Comparison of ENCODE assay signal across 14 mouse cellular contexts in the genomic region with DNA sequence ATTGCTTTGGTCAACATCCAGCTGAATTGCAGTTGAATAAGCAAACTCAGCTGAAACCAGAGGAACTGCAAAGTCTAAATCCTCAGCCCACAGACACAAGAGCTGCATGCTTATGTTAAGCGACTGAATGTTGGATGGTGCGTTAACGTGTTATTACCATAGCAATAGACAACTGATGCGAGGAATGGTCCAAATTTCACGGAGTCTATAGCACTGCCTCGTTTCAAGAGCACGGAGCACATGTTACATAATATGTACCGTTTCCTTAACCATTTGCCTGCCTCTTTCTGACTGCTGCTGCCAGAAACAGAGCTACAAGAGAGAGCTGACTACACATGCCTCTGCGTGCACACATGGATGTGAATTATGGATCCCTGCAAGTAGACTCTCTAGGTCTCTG.
DNase-seq lines count a peak whose midpoint lies in the region; ATAC-seq and TF ChIP-seq lines count a peak whose summit lies in the region.
"Had no signal": no experiment of that assay in that cellular context is flagged by ENCODE, and none has a peak within 500 bp of the region (broad histone marks: within the 10 kb centered on the region; RNA-seq: fewer than 3 reads in every experiment).

No protein-coding gene starts in this region.

- WGBS in forebrain, embryonic 13.5 days: 76% methylated on average over 9 of the region's 9 CpGs
- WGBS in forebrain, embryonic 11.5 days: 87% methylated on average over 9 of the region's 9 CpGs
- 59% methylated on average over 9 of the region's 9 CpGs for WGBS in liver, adult 2 months
- WGBS in liver, embryonic 12.5 days (ENCODE audit: insufficient replicate concordance): 69% methylated on average over 9 of the region's 9 CpGs

- DNase-seq in forebrain, embryonic 11.5 days (ENCODE audit: low spot score): no peak
- peak; percentile 6 for DNase-seq in liver, adult 2 months (ENCODE audit: extremely low read depth, low read depth, low spot score)
- DNase-seq in right cerebral cortex, postnatal 10 days (ENCODE audit: low spot score in 2 of 2): peak; percentile 49 to 80
- DNase-seq in cerebellum, adult 18-20 months: no peak
- no peak for DNase-seq in urinary bladder, adult 2 months (ENCODE audit: low spot score)
- DNase-seq: cerebellum, adult 9-10 months; lung, postnatal 36 days had no signal

- TF ChIP-seq POLR2A in liver, adult 2 months (IDR thresholded peaks at IDR 0.05; ENCODE audit: extremely low read depth, insufficient read depth, low read length): no peak

- H3K4me1 ChIP-seq in forebrain, embryonic 13.5 days: peaks cover 18% of the 10 kb centered on the region
- H3K4me1 ChIP-seq in forebrain, embryonic 11.5 days (replicated peaks; ENCODE audit: control insufficient read depth, insufficient read depth, low read length): peaks cover 8% of the 10 kb centered on the region
- H3K4me1 ChIP-seq in liver, adult 2 months (ENCODE audit: control insufficient read depth, insufficient read depth, low read length): no peaks in the 10 kb centered on the region
- no peaks in the 10 kb centered on the region for H3K4me1 ChIP-seq in liver, embryonic 12.5 days
- H3K4me1 ChIP-seq: liver, embryonic 15.5 days had no signal

- peaks cover 25% of the 10 kb centered on the region for H3K27me3 ChIP-seq in forebrain, embryonic 13.5 days
- peaks cover 14% of the 10 kb centered on the region for H3K27me3 ChIP-seq in forebrain, embryonic 11.5 days (ENCODE audit: control insufficient read depth, insufficient read depth, low read length)
- no peaks in the 10 kb centered on the region for H3K27me3 ChIP-seq in liver, adult 2 months (ENCODE audit: control insufficient read depth, insufficient read depth, low read length)
- no peaks in the 10 kb centered on the region for H3K27me3 ChIP-seq in liver, embryonic 12.5 days (replicated peaks)
- H3K27me3 ChIP-seq: liver, embryonic 15.5 days had no signal

- H3K9ac ChIP-seq in forebrain, embryonic 13.5 days: no peak overlapping the region
- no peak overlapping the region for H3K9ac ChIP-seq in forebrain, embryonic 11.5 days (ENCODE audit: low read length)
- H3K9ac ChIP-seq in liver, adult 2 months (ENCODE audit: low read depth, low read length): no peak overlapping the region
- no peak overlapping the region for H3K9ac ChIP-seq in liver, embryonic 12.5 days
- H3K9ac ChIP-seq: liver, embryonic 15.5 days; midbrain, embryonic 12.5 days had no signal

- no peaks in the 10 kb centered on the region for H3K36me3 ChIP-seq in forebrain, embryonic 13.5 days (ENCODE audit: poor library complexity, severe bottlenecking)
- H3K36me3 ChIP-seq in forebrain, embryonic 11.5 days (ENCODE audit: control insufficient read depth, insufficient read depth, low read length): no peaks in the 10 kb centered on the region
- no peaks in the 10 kb centered on the region for H3K36me3 ChIP-seq in liver, adult 2 months (ENCODE audit: control insufficient read depth, insufficient read depth, low read length)
- no peaks in the 10 kb centered on the region for H3K36me3 ChIP-seq in liver, embryonic 12.5 days
- H3K36me3 ChIP-seq: liver, embryonic 15.5 days; midbrain, embryonic 12.5 days had no signal

- peak; percentile 71; the same call in 1 of the 2 replicates for ATAC-seq in forebrain, embryonic 13.5 days
- no peak for ATAC-seq in forebrain, embryonic 11.5 days (replicated peaks; ENCODE audit: low FRiP score)
- ATAC-seq in liver, embryonic 12.5 days: no peak
- peak; percentile 50 for ATAC-seq in granulocyte monocyte progenitor cell, adult 5-6 weeks (replicated peaks; ENCODE audit: poor library complexity, severe bottlenecking)
- ATAC-seq: hindbrain, embryonic 16.5 days had no signal

- H3K27ac ChIP-seq in forebrain, embryonic 13.5 days: no peak overlapping the region
- H3K27ac ChIP-seq in forebrain, embryonic 11.5 days (ENCODE audit: low read depth, low read length): no peak overlapping the region
- H3K27ac ChIP-seq in liver, adult 2 months (replicated peaks; ENCODE audit: insufficient read depth, low read depth, low read length): no peak overlapping the region
- no peak overlapping the region for H3K27ac ChIP-seq in liver, embryonic 12.5 days
- H3K27ac ChIP-seq: liver, embryonic 15.5 days; midbrain, embryonic 12.5 days had no signal

- H3K9me3 ChIP-seq in forebrain, embryonic 13.5 days (replicated peaks): no peaks in the 10 kb centered on the region
- no peaks in the 10 kb centered on the region for H3K9me3 ChIP-seq in forebrain, embryonic 11.5 days (ENCODE audit: control insufficient read depth, low read length)
- no peaks in the 10 kb centered on the region for H3K9me3 ChIP-seq in liver, embryonic 12.5 days (replicated peaks)
- H3K9me3 ChIP-seq: liver, embryonic 15.5 days; midbrain, embryonic 12.5 days had no signal

- no peak overlapping the region for H3K4me3 ChIP-seq in forebrain, embryonic 13.5 days
- no peak overlapping the region for H3K4me3 ChIP-seq in forebrain, embryonic 11.5 days (ENCODE audit: low read depth, low read length)
- no peak overlapping the region for H3K4me3 ChIP-seq in liver, adult 2 months (ENCODE audit: insufficient read depth, low read depth, low read length)
- no peak overlapping the region for H3K4me3 ChIP-seq in liver, embryonic 12.5 days
- H3K4me3 ChIP-seq: liver, embryonic 15.5 days; midbrain, embryonic 12.5 days; myocyte had no signal

- TF ChIP-seq CTCF in liver, adult 2 months (IDR thresholded peaks at IDR 0.05; ENCODE audit: low read depth, low read length): no peak

- H3K4me2 ChIP-seq in forebrain, embryonic 13.5 days: no peak overlapping the region
- no peak overlapping the region for H3K4me2 ChIP-seq in forebrain, embryonic 11.5 days (ENCODE audit: low read depth, low read length, severe bottlenecking)
- no peak overlapping the region for H3K4me2 ChIP-seq in liver, embryonic 12.5 days
- H3K4me2 ChIP-seq: liver, embryonic 15.5 days; midbrain, embryonic 12.5 days had no signal

- no peaks in the 10 kb centered on the region for H3K79me2 ChIP-seq in liver, adult 2 months (ENCODE audit: control insufficient read depth, insufficient read depth, low read length)

Comparison
In these comparisons a context has a peak if more than half of its experiments do, and no peak if none do; other contexts are left out.
1. ATAC-seq: peak in forebrain, embryonic 13.5 days (single experiment) and granulocyte monocyte progenitor cell, adult 5-6 weeks (single experiment); none in forebrain, embryonic 11.5 days (single experiment) and liver, embryonic 12.5 days (single experiment).
2. DNase-seq: peak in liver, adult 2 months (single experiment) and right cerebral cortex, postnatal 10 days (2 of 2); none in forebrain, embryonic 11.5 days (single experiment), cerebellum, adult 18-20 months (0 of 2) and urinary bladder, adult 2 months (single experiment).